Mouse (Mus musculus): ENCODE measurements around the gene Tmprss9. TPM values are rescaled to one million over a fixed set of nuclear protein-coding genes. Genes with fewer than 3 reads are reported as not detected.

The Tmprss9 gene
- total RNA-seq, 2 experiments from 2014 or later: not detected

DNA sequence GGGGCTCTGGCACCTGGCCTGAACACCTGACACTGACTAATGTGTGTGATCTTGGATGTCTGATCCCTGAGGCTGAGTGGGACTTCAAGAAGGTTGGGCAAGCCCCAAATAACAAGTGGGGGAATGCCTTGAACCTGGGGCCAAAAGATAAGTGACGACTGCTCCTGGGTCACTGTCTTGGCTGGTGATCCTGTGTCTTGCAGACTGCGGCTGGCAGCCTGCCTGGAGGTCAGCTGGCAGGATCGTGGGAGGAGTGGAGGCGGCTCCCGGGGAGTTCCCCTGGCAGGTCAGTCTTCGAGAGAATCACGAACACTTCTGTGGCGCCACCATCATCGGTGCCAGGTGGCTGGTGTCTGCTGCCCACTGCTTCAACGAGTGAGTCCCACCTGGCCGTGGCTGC, 15.5 kb downstream of the Tmprss9 start:
- DNase-seq (ENCODE audit: low spot score): peak; percentile 69

- DNase-seq (ENCODE audit: low spot score): no peak
Measured at GRCm38 (mm10) chr10:80895100-80895499, 23.5 kb downstream of the Tmprss9 start.

- no peak for DNase-seq (ENCODE audit: low spot score)
Measured at GRCm38 (mm10) chr10:80895697-80896096, 24.0 kb downstream of the Tmprss9 start.

- no peak for DNase-seq (ENCODE audit: low spot score)
Measured at GRCm38 (mm10) chr10:80896581-80897485, 25.2 kb downstream of the Tmprss9 start.

DNA sequence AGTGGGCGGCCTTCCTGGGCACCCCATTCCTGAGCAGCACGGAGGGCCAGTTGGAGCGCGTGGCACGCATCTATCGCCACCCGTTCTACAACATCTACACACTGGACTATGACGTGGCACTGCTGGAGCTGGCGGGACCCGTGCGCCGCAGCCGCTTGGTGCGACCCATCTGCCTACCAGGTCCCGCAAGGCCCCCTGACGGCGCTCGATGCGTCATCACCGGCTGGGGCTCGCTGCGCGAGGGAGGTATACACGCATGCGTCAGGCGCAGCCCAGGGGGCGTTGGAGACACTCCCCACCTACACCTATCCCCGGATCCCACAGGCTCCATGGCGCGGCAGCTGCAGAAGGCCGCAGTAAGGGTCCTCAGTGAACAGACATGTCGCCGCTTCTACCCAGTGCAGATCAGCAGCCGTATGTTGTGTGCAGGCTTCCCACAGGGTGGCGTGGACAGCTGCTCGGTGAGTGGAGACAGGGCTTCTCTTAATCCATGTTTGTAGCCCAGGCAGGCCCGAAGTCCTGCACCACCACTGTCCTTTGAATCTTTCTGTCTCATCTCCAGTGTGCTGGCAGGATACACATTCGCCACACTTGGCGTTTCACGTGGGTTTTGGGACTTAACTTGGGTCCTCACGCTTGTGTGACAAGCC, 26.3 kb downstream of the Tmprss9 start:
- DNase-seq (ENCODE audit: low spot score): no peak

DNA sequence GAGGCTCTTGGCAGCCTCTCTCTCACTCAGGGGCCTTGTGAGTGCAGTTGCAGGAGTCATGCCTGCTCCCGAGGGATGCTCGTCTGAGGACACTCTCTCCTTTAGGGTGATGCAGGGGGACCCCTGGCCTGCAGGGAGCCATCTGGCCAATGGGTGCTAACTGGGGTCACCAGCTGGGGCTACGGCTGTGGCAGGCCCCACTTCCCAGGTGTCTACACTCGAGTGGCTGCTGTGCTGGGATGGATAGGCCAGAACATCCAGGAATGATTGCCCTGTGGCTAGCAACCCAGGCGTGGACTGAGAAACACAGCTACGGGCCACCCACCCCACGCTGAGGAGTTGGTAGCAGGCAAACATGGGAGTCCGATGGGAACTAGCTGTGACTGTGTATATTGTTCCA, 27.4 kb downstream of the Tmprss9 start:
- no peak for DNase-seq (ENCODE audit: low spot score)

- no peak for DNase-seq (ENCODE audit: low spot score)
Measured at GRCm38 (mm10) chr10:80899591-80900317, 28.1 kb downstream of the Tmprss9 start.

DNA sequence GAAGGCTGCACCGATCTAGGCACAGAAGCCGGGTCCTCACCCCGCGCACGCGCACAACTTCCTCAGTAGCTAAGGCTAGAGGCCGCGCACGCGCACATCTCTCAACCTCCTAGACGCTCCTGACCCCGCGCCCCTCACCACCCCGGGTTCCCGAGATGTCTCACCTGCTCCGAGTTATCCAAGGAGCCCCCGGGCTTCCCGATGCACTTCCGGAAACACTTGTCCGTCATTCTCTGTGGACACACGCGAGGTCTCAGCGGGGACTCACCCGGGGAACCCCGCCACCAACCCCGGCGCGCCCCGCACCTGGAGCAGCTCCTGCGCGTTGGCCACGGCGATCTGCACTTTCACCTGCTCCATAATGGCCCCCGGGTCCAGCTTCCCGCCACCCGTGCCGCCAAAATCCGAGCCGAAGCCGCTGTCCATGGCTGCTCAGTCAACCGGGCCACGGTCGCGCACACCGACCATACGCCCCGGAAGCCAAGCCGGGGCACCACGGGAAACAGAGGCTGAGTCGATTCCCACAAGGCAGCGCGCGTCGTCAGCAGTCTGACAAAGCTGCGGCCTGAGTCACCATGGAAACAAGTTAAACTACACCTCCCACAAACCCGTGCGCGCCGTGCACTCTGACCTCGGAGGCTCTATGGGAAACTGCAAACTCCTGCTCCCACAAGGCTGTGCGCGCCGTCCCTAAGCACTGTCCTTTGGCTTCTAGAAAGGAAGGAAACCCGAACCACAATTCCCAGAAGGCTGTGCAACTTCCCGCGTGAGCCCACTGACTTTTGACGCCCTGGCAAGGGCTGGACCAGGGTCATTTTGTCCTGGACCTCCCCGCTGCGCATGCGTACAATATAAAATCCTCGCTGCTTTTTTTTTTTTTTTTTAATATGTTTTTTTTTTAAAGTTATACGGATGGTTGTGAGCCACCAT, 28.9 kb downstream of the Tmprss9 start, which contains the start of gene Timm13:
Gene Timm13, minus strand, starts transcription at position 652 of the 930 bp plus-strand sequence.
- DNase-seq (ENCODE audit: low spot score): peak; percentile 99

GRCm38 (mm10) chr10:80901409-80902272, 30.0 kb downstream of the Tmprss9 start:
- no peak for DNase-seq (ENCODE audit: low spot score)

- DNase-seq (ENCODE audit: low spot score): no peak
Measured at GRCm38 (mm10) chr10:80902273-80902940, 30.8 kb downstream of the Tmprss9 start.

- no peak for DNase-seq (ENCODE audit: low spot score)
Measured at GRCm38 (mm10) chr10:80903282-80903681, 31.6 kb downstream of the Tmprss9 start.

DNA sequence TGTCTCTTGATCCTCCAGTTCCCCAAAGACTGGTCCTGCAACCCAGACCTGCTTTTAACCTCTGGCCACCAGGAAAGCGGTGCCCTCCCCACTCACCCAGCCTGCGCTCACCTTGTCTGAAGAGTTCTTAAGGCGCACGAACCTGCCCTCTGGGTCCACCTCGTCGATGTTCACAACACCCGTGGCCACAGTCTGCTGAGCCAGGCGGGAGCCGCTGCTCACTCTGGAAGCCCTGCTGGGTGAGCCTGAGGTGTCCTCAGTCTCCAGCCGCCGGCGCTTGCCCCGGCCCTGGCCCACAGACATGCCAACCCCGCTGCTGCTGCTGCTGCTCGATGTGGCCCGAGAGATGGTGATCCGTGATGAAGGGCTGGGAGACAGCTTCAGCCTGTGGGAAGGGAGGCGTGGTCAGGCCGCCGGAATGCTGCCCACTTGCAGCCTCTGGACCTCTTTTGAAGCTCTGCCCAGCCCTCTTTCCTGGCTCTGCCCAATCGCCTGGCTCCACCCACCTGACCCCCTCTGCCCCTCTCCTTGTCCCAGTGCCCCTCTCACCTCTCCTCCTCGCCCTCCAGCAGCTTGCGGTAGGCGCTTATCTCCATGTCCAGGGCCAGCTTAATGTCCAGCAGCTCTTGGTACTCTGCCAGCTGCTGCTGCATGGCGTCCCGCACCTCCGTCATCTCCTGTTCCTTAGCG, 32.5 kb downstream of the Tmprss9 start:
- DNase-seq (ENCODE audit: low spot score): no peak

GRCm38 (mm10) chr10:80904709-80905108, 33.1 kb downstream of the Tmprss9 start:
- DNase-seq (ENCODE audit: low spot score): no peak

- DNase-seq (ENCODE audit: low spot score): no peak
Measured at GRCm38 (mm10) chr10:80909375-80910162, 37.9 kb downstream of the Tmprss9 start.

DNA sequence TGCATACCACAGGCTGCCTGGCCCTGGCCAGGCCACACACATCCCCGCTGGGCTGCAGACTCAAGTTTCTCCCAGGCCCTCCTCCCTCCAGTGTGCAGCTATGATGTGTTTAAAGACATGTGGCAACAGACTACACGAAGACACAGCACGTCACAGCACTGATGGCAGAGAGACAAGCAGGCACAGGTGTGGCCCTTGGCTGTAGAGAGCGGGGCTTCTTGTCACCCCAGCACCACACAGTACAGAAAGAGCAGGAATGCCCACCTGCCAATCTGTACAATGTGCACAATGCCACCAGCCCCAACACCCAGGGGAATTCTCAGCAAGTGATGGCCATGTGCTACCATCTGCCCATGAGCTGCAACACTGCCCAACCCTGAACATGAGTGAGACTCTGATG, 39.7 kb downstream of the Tmprss9 start:
- no peak for DNase-seq (ENCODE audit: low spot score)

- DNase-seq (ENCODE audit: low spot score): no peak
Measured at GRCm38 (mm10) chr10:80911891-80912290, 40.2 kb downstream of the Tmprss9 start.

- DNase-seq (ENCODE audit: low spot score): peak; percentile 59
Measured at GRCm38 (mm10) chr10:80913364-80914011, 41.8 kb downstream of the Tmprss9 start.

Data from gastrocnemius, adult 18-20 months (tissue).